Mouse (Mus musculus) small intestine, adult 2 months (tissue): ENCODE measurements around the gene Kcnt2.

ENCODE experiments used
- CTCF ChIP-seq: fragments of 200-500 bp; IDR thresholded peaks from 2 replicates; pipeline ENCODE4 v1.5.1; 2012; ENCODE audit warnings: low read depth, mild to moderate bottlenecking, control low read depth, inconsistent platforms, low read length, moderate library complexity, mixed read lengths; ENCODE audit not compliant: insufficient replicate concordance, insufficient read length; ENCODE audit errors: extremely low read depth
- POLR2A ChIP-seq: fragments of 200-500 bp; IDR thresholded peaks from 2 replicates; pipeline ENCODE4 v1.6.1; 2012; ENCODE audit warnings: low read depth, mild to moderate bottlenecking, control low read depth, inconsistent platforms, low read length, moderate library complexity

DNA sequence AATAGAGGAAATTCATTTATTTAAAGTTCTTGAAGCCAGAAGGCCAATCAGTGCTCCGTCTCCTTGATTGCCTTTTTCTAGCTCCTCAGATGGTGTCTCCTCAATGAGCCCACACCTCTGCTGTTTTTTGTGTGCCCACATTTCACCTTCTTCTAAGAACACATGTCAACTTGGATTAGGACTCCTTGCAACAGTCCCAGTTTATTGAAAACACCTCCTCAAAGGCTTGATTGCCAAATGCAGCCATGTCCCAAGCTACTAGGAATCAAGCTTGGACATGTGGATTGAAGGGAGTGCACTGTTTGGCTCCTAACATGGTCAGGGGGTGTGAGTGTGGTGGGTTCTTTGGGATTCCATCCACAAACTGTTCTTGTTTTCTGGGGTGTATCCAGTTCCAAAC, 245.4 kb downstream of the Kcnt2 start:
- TF ChIP-seq CTCF (no peak), POLR2A (no peak)
